Mouse (Mus musculus) CH12.LX (cell line): ENCODE results near the gene Hist1h2bj. TPM values are rescaled to one million over a fixed set of nuclear protein-coding genes. Genes with fewer than 3 reads are reported as not detected.

Experiments used
- DNase-seq: peaks from one replicate; pipeline ENCODE4 v3.0.0-alpha.2; 2013; ENCODE audit errors: extremely low read depth
- H3K27ac ChIP-seq: 2 replicates; pipeline ENCODE4 v1.5.1; 2012; ENCODE audit warnings: low read depth, mild to moderate bottlenecking, control low read depth, moderate library complexity; ENCODE audit not compliant: insufficient read depth
- H3K27me3 ChIP-seq: replicated peaks from 2 replicates; pipeline ENCODE3; 2012; ENCODE audit warnings: inconsistent platforms
- H3K36me3 ChIP-seq, 2 experiments: replicated peaks in 1 of 2; 2 replicates each; pipeline versions ENCODE3 to v1.6.1; 2012; ENCODE audit warnings: inconsistent platforms in 1 of 2, low read length in 1 of 2, mild to moderate bottlenecking in 1 of 2, mixed read lengths in 1 of 2, moderate library complexity in 1 of 2; ENCODE audit not compliant: control insufficient read depth in 1 of 2, insufficient read depth in 1 of 2
- H3K4me1 ChIP-seq, 2 experiments: 2 replicates each; pipeline ENCODE4 v1.6.1; 2012; ENCODE audit warnings: inconsistent platforms in 1 of 2, moderate library complexity in 1 of 2; ENCODE audit not compliant: insufficient read depth in 2 of 2, control insufficient read depth in 1 of 2
- H3K4me2 ChIP-seq: 2 replicates; pipeline ENCODE4 v1.6.1; 2012; ENCODE audit warnings: low read depth, mild to moderate bottlenecking, control low read depth; ENCODE audit not compliant: poor library complexity, insufficient read depth, severe bottlenecking
- H3K4me3 ChIP-seq, 3 experiments: fragments of 150-350 bp in 1 of 3; sonication (generic) in 1 of 3; replicated peaks in 1 of 3; 2 replicates each; pipeline versions ENCODE3 to v1.5.1; 2011 to 2012; ENCODE audit warnings: low read depth in 2 of 3, low read length in 2 of 3, mild to moderate bottlenecking in 2 of 3, moderate library complexity in 2 of 3, control low read depth in 1 of 3, improper control_type of control experiment in 1 of 3, inconsistent platforms in 1 of 3, mixed read lengths in 1 of 3; ENCODE audit not compliant: poor library complexity in 1 of 3
- H3K79me2 ChIP-seq: replicated peaks from 2 replicates; pipeline ENCODE4 v1.6.1; 2012; ENCODE audit warnings: mild to moderate bottlenecking, moderate library complexity; ENCODE audit not compliant: control insufficient read depth, poor library complexity, insufficient read depth, severe bottlenecking; ENCODE audit errors: extremely low read depth
- H3K9ac ChIP-seq: 2 replicates; pipeline ENCODE4 v1.6.1; 2012; ENCODE audit warnings: low read depth, mild to moderate bottlenecking, control low read depth, moderate library complexity; ENCODE audit not compliant: insufficient read depth
- H3K9me3 ChIP-seq: replicated peaks from 2 replicates; pipeline ENCODE3; 2012; ENCODE audit warnings: low read length, inconsistent platforms, mixed read lengths
- BHLHE40 ChIP-seq: IDR thresholded peaks from 2 replicates; pipeline ENCODE4 v1.6.1; 2011; ENCODE audit warnings: mild to moderate bottlenecking, low read depth, low read length, improper control_type of control experiment
- CHD1 ChIP-seq: IDR thresholded peaks from 2 replicates; pipeline ENCODE4 v1.6.1; 2012; ENCODE audit warnings: low read depth, low read length, improper control_type of control experiment, inconsistent platforms
- CHD2 ChIP-seq: IDR thresholded peaks from 2 replicates; pipeline ENCODE4 v1.6.1; 2011; ENCODE audit warnings: low read length, improper control_type of control experiment
- CTCF ChIP-seq, 2 experiments: IDR thresholded peaks in 1 of 2; conservative IDR thresholded peaks in 1 of 2; 2 replicates each; pipeline ENCODE4 v1.5.1; 2011 to 2012; ENCODE audit warnings: low read depth in 2 of 2, low read length in 2 of 2, improper control_type of control experiment in 1 of 2, inconsistent platforms in 1 of 2, mild to moderate bottlenecking in 1 of 2, moderate library complexity in 1 of 2
- E2F4 ChIP-seq: IDR thresholded peaks from 2 replicates; pipeline ENCODE4 v1.6.1; 2011; ENCODE audit warnings: low read depth, low read length, improper control_type of control experiment; ENCODE audit not compliant: insufficient replicate concordance
- ELF1 ChIP-seq: IDR thresholded peaks from 2 replicates; pipeline ENCODE4 v1.6.1; 2014; ENCODE audit warnings: low read depth, mild to moderate bottlenecking, inconsistent platforms, low read length, improper control_type of control experiment
- EP300 ChIP-seq: IDR thresholded peaks from 2 replicates; pipeline ENCODE4 v1.6.1; 2011; ENCODE audit warnings: low read length, improper control_type of control experiment
- ETS1 ChIP-seq: conservative IDR thresholded peaks from 2 replicates; pipeline ENCODE4 v1.6.1; 2012; ENCODE audit warnings: low read depth, mild to moderate bottlenecking, inconsistent platforms, low read length, improper control_type of control experiment, moderate library complexity
- GABPA ChIP-seq: IDR thresholded peaks from 2 replicates; pipeline ENCODE4 v1.6.1; 2012; ENCODE audit warnings: low read depth, low read length, improper control_type of control experiment, inconsistent platforms; ENCODE audit not compliant: insufficient replicate concordance
- HCFC1 ChIP-seq: IDR thresholded peaks from 2 replicates; pipeline ENCODE4 v1.6.1; 2012; ENCODE audit warnings: low read depth, mild to moderate bottlenecking, inconsistent platforms, low read length, improper control_type of control experiment
- IRF4 ChIP-seq: IDR thresholded peaks from 2 replicates; pipeline ENCODE4 v1.6.1; 2014; ENCODE audit warnings: low read depth, mild to moderate bottlenecking, inconsistent platforms, low read length, improper control_type of control experiment
- JUN ChIP-seq: IDR thresholded peaks from 2 replicates; pipeline ENCODE4 v1.6.1; 2011; ENCODE audit warnings: low read depth, mild to moderate bottlenecking, low read length, improper control_type of control experiment, moderate library complexity; ENCODE audit not compliant: insufficient read depth
- JUND ChIP-seq: conservative IDR thresholded peaks from 2 replicates; pipeline ENCODE4 v1.6.1; 2011; ENCODE audit warnings: low read depth, low read length, improper control_type of control experiment
- KAT2A ChIP-seq: IDR thresholded peaks from 2 replicates; pipeline ENCODE4 v1.6.1; 2012; ENCODE audit warnings: low read length, improper control_type of control experiment, inconsistent platforms; ENCODE audit not compliant: insufficient replicate concordance
- MAFK ChIP-seq: IDR thresholded peaks from 2 replicates; pipeline ENCODE4 v1.6.1; 2011; ENCODE audit warnings: low read length, improper control_type of control experiment; ENCODE audit not compliant: insufficient replicate concordance
- MAX ChIP-seq: IDR thresholded peaks from 2 replicates; pipeline ENCODE4 v1.6.1; 2011; ENCODE audit warnings: low read length, improper control_type of control experiment
- MAZ ChIP-seq: IDR thresholded peaks from 2 replicates; pipeline ENCODE4 v1.6.1; 2012; ENCODE audit warnings: low read depth, mild to moderate bottlenecking, inconsistent platforms, low read length, improper control_type of control experiment, moderate library complexity
- MEF2A ChIP-seq: IDR thresholded peaks from 2 replicates; pipeline ENCODE4 v1.6.1; 2014; ENCODE audit warnings: low read depth, mild to moderate bottlenecking, inconsistent platforms, low read length, improper control_type of control experiment, borderline replicate concordance
- MXI1 ChIP-seq: IDR thresholded peaks from 2 replicates; pipeline ENCODE4 v1.6.1; 2011; ENCODE audit warnings: mild to moderate bottlenecking, low read depth, low read length, improper control_type of control experiment
- MYC ChIP-seq: IDR thresholded peaks from 2 replicates; pipeline ENCODE4 v1.6.1; 2011; ENCODE audit warnings: low read depth, mild to moderate bottlenecking, improper control_type of control experiment, low read length
- NELFE ChIP-seq: IDR thresholded peaks from 2 replicates; pipeline ENCODE4 v1.6.1; 2011; ENCODE audit warnings: low read depth, low read length, improper control_type of control experiment
- NRF1 ChIP-seq: IDR thresholded peaks from 2 replicates; pipeline ENCODE4 v1.6.1; 2014; ENCODE audit warnings: low read depth, mild to moderate bottlenecking, inconsistent platforms, low read length, improper control_type of control experiment, moderate library complexity
- PAX5 ChIP-seq: IDR thresholded peaks from 2 replicates; pipeline ENCODE4 v1.6.1; 2012; ENCODE audit warnings: low read length, inconsistent platforms, mixed read lengths
- POLR2AphosphoS2 ChIP-seq: IDR thresholded peaks from 2 replicates; pipeline ENCODE4 v1.6.1; 2011; ENCODE audit warnings: low read depth, low read length, improper control_type of control experiment
- RAD21 ChIP-seq: IDR thresholded peaks from 2 replicates; pipeline ENCODE4 v1.6.1; 2011; ENCODE audit warnings: low read depth, mild to moderate bottlenecking, low read length, improper control_type of control experiment, moderate library complexity
- RCOR1 ChIP-seq: conservative IDR thresholded peaks from 2 replicates; pipeline ENCODE4 v1.6.1; 2012; ENCODE audit warnings: low read depth, mild to moderate bottlenecking, inconsistent platforms, low read length, improper control_type of control experiment
- SIN3A ChIP-seq: IDR thresholded peaks from 2 replicates; pipeline ENCODE4 v1.6.1; 2012; ENCODE audit warnings: low read length, improper control_type of control experiment, inconsistent platforms
- SMC3 ChIP-seq: IDR thresholded peaks from 2 replicates; pipeline ENCODE4 v1.6.1; 2011; ENCODE audit warnings: low read depth, low read length, improper control_type of control experiment
- TBP ChIP-seq: conservative IDR thresholded peaks from 2 replicates; pipeline ENCODE4 v1.6.1; 2011; ENCODE audit warnings: low read depth, low read length, improper control_type of control experiment
- TCF12 ChIP-seq: IDR thresholded peaks from 2 replicates; pipeline ENCODE4 v1.6.1; 2014; ENCODE audit warnings: low read depth, mild to moderate bottlenecking, inconsistent platforms, low read length, improper control_type of control experiment
- UBTF ChIP-seq: IDR thresholded peaks from 2 replicates; pipeline ENCODE4 v1.6.1; 2012; ENCODE audit warnings: low read depth, mild to moderate bottlenecking, inconsistent platforms, low read length, improper control_type of control experiment, moderate library complexity
- USF1 ChIP-seq: IDR thresholded peaks from 2 replicates; pipeline ENCODE4 v1.6.1; 2014; ENCODE audit warnings: low read depth, mild to moderate bottlenecking, inconsistent platforms, low read length, improper control_type of control experiment
- USF2 ChIP-seq: conservative IDR thresholded peaks from 2 replicates; pipeline ENCODE4 v1.6.1; 2011; ENCODE audit warnings: low read depth, low read length, improper control_type of control experiment
- ZC3H11A ChIP-seq: IDR thresholded peaks from 2 replicates; pipeline ENCODE4 v1.6.1; 2012; ENCODE audit warnings: low read depth, mild to moderate bottlenecking, inconsistent platforms, low read length, improper control_type of control experiment
- ZKSCAN1 ChIP-seq: IDR thresholded peaks from 2 replicates; pipeline ENCODE4 v1.6.1; 2012; ENCODE audit warnings: low read depth, inconsistent platforms, low read length, improper control_type of control experiment, borderline replicate concordance
- ZMIZ1 ChIP-seq: IDR thresholded peaks from 2 replicates; pipeline ENCODE4 v1.6.1; 2012; ENCODE audit warnings: low read depth, mild to moderate bottlenecking, inconsistent platforms, low read length, improper control_type of control experiment
- ZNF384 ChIP-seq: IDR thresholded peaks from 2 replicates; pipeline ENCODE4 v1.6.1; 2012; ENCODE audit warnings: low read depth, low read length, improper control_type of control experiment, inconsistent platforms
- dilution Hi-C: fragments of 300-500 bp; cut with MboI; formaldehyde crosslinking; loops from 2 replicates; pipeline ENCODE4 v1.14.3; 2020; ENCODE audit warnings: low sequenced_read_pairs; ENCODE audit not compliant: extremely low pct_unique_long_range_greater_than_20kb, extremely low pct_ligation_motif_present
- in situ Hi-C: fragments of 300-500 bp; cut with MboI; formaldehyde crosslinking; loops from 3 replicates; pipeline ENCODE4 v1.14.3; 2019; ENCODE audit warnings: low sequenced_read_pairs, low pct_ligation_motif_present, low pct_unique_long_range_greater_than_20kb, mixed read lengths
- polyA plus RNA-seq: library from polyadenylated mRNA; unstranded; fragments of >175 nt; gene quantifications from 2 replicates; pipeline ENCODE4 v1.2.1, GENCODE M21; 2012; ENCODE audit warnings: low read depth; ENCODE audit not compliant: insufficient read length
- total RNA-seq, 2 experiments: library from RNA; depleted of rRNA; stranded (reverse); fragments of 300-350 nt in 1 of 2; fragments of >200 nt in 1 of 2; gene quantifications; 2 replicates each; pipeline ENCODE4 v1.2.3; 2012 to 2014

The Hist1h2bj gene
- total and polyA plus RNA-seq, 3 experiments: 2.5 to 1,790 (median 23.8) TPM

- Histone ChIP-seq H3K79me2 (no peaks in the 10 kb centered on the region), H3K4me3 (peak overlapping the region; percentile 44 to 58 (median 56)), H3K4me2 (peak overlapping the region; percentile 96), H3K27ac (peak overlapping the region; percentile 38; the same call in 1 of the 2 replicates), H3K4me1 (peaks cover 3 to 13% of the 10 kb centered on the region in 2 experiments; a peak in 3 of 4 replicates), H3K9me3 (no peaks in the 10 kb centered on the region), H3K9ac (peak overlapping the region; percentile 66; the same call in 1 of the 2 replicates), H3K27me3 (peaks cover 2% of the 10 kb centered on the region), H3K36me3 (no peaks in the 10 kb centered on the region)
- DNase-seq: peak; percentile 90
- no peak for TF ChIP-seq IRF4
- peak; percentile 76 for TF ChIP-seq ELF1
- TF ChIP-seq GABPA: no peak
- TF ChIP-seq RCOR1: no peak
- TF ChIP-seq JUN: no peak
- no peak for TF ChIP-seq JUND
- TF ChIP-seq ZMIZ1: no peak
- no peak for TF ChIP-seq USF2
- TF ChIP-seq CHD1: no peak
- TF ChIP-seq PAX5: no peak
- TF ChIP-seq CTCF (conservative IDR thresholded peaks at IDR 0.05 in 1 of 2, IDR thresholded peaks at IDR 0.05 in 1 of 2; ENCODE audit: low read depth in 2 of 2, low read length in 2 of 2): no peak
- TF ChIP-seq USF1: no peak
- no peak for TF ChIP-seq POLR2AphosphoS2
- TF ChIP-seq UBTF: no peak
- no peak for TF ChIP-seq SMC3
- no peak for TF ChIP-seq ZNF384
- no peak for TF ChIP-seq E2F4
- peak; percentile 62 for TF ChIP-seq MAFK
- TF ChIP-seq EP300: no peak
- no peak for TF ChIP-seq RAD21
- TF ChIP-seq NRF1: 0 out of 2 replicates have a peak, but pooled peaks have one; percentile 5
- peak; percentile 41; the same call in 1 of the 2 replicates for TF ChIP-seq SIN3A
- no peak for TF ChIP-seq KAT2A
- no peak for TF ChIP-seq MXI1
- no peak for TF ChIP-seq TCF12
- TF ChIP-seq HCFC1: no peak
- no peak for TF ChIP-seq ZC3H11A
- no peak for TF ChIP-seq MEF2A
- TF ChIP-seq MAX: no peak
- TF ChIP-seq ZKSCAN1: no peak
- TF ChIP-seq BHLHE40: no peak
- TF ChIP-seq TBP: peak; percentile 99
- TF ChIP-seq NELFE: no peak
- TF ChIP-seq MAZ: no peak
- no peak for TF ChIP-seq ETS1
- no peak for TF ChIP-seq CHD2
- 0 out of 2 replicates have a peak, but pooled peaks have one; percentile 29 for TF ChIP-seq MYC
- in situ Hi-C loops (loop anchor here (5.0 to 25.0 kb wide), 5 partner anchors 103 to 1732 kb away; partner anchors contain the start of genes Hist1h1a, Hist1h2ab, Hist1h3a and Hist1h3b), dilution Hi-C loops (no loop called here)
These were observed 13.1 kb upstream of the Hist1h2bj start for GRCm38 (mm10) chr13:22029928-22030327.
